In genomic region chr5:120919156-120919935, GRCm38 (mm10) we compare ENCODE assay signal across 26 mouse cellular contexts. TPM values are rescaled to one million over a fixed set of nuclear protein-coding genes. Genes with fewer than 3 reads are reported as not detected.
"Had no signal": no experiment of that assay in that cellular context is flagged by ENCODE, and none has a peak within 500 bp of the region (broad histone marks: within the 10 kb centered on the region; RNA-seq: fewer than 3 reads in every experiment).

No protein-coding gene starts in this region.

RNA-seq across cellular contexts. Expression of gene Oas1d, which starts 5.0 kb away (rescaled TPM):
- polyA plus RNA-seq: heart, embryonic 11.5 days; heart, embryonic 12.5 days; heart, embryonic 13.5 days; heart, embryonic 14.5 days; heart, embryonic 15.5 days; heart, postnatal 0 days; hindbrain, embryonic 10.5 days; hindbrain, embryonic 11.5 days; hindbrain, embryonic 12.5 days; hindbrain, embryonic 13.5 days; hindbrain, embryonic 14.5 days; hindbrain, embryonic 15.5 days; inflammation-experienced regulatory T-cells, adult 6 months; intestine, embryonic 15.5 days; intestine, embryonic 16.5 days; kidney, adult 2 months; kidney, embryonic 14.5 days; kidney, embryonic 15.5 days; kidney, embryonic 16.5 days; kidney, postnatal 0 days had no signal

RNA-seq across cellular contexts. Expression of gene Oas1g, which starts 31.9 kb away (rescaled TPM):
- polyA plus RNA-seq: heart, embryonic 11.5 days; heart, embryonic 12.5 days; hindbrain, embryonic 12.5 days had no signal

RNA-seq across cellular contexts. Expression of gene Oas1h, which starts 58.1 kb away (rescaled TPM):
- polyA plus RNA-seq: heart, embryonic 11.5 days; heart, embryonic 12.5 days; heart, embryonic 13.5 days; heart, embryonic 14.5 days; heart, embryonic 15.5 days; heart, embryonic 16.5 days; heart, postnatal 0 days; hindbrain, embryonic 10.5 days; hindbrain, embryonic 11.5 days; hindbrain, embryonic 12.5 days; hindbrain, embryonic 13.5 days; hindbrain, embryonic 14.5 days; hindbrain, embryonic 15.5 days; hindbrain, embryonic 16.5 days; hindbrain, postnatal 0 days; inflammation-experienced regulatory T-cells, adult 6 months; intestine, embryonic 14.5 days; intestine, embryonic 15.5 days; intestine, embryonic 16.5 days; intestine, postnatal 0 days; kidney, adult 2 months; kidney, embryonic 14.5 days; kidney, embryonic 15.5 days; kidney, embryonic 16.5 days; large intestine, adult 2 months had no signal
